Mouse (Mus musculus): ENCODE measurements around the gene Tex29. TPM values are rescaled to one million over a fixed set of nuclear protein-coding genes. Genes with fewer than 3 reads are reported as not detected.

Gene Tex29
- polyA plus RNA-seq, 1 experiment from 2014 or later, result 0.57 TPM

DNA sequence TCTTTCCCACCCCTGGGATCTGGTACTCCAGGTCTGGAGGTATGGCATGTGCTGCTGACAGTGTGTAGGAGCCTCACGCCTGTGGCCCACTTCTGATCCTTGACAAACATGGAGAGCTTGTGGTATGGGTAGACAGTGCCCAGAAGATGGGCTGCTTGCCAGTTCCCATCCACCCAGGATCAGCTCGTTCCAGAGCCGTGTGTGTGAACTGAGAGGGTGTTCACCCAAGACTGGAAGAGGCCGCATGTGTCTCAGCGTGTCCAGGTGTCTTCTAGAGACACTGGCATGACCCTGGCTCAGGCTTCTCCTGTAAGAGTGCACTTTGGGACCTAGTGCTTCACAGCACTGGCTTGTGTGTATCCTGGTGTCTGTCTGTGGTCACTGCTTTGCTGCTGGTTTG is 29.8 kb upstream of the Tex29 start:
- Histone ChIP-seq H3K27me3 (no peaks in the 10 kb centered on the region), H3K27ac (replicated peaks) (no peak overlapping the region), H3K4me3 (no peak overlapping the region), H3K4me1 (no peaks in the 10 kb centered on the region), H3K9me3 (no peaks in the 10 kb centered on the region), H3K36me3 (peaks cover 99% of the 10 kb centered on the region), H3K4me2 (replicated peaks) (no peak overlapping the region), H3K9ac (replicated peaks) (no peak overlapping the region)
- no peak for ATAC-seq (ENCODE audit: low FRiP score, low read depth)
- 87% methylated on average over 5 of the region's 5 CpGs for WGBS

GRCm38 (mm10) chr8:11813801-11814200 is 26.5 kb upstream of the Tex29 start:
- Histone ChIP-seq H3K9ac (replicated peaks) (no peak overlapping the region), H3K36me3 (peaks cover 99% of the 10 kb centered on the region), H3K27ac (replicated peaks) (no peak overlapping the region), H3K4me1 (no peaks in the 10 kb centered on the region), H3K9me3 (no peaks in the 10 kb centered on the region), H3K4me2 (replicated peaks) (no peak overlapping the region), H3K27me3 (no peaks in the 10 kb centered on the region), H3K4me3 (no peak overlapping the region)
- ATAC-seq (ENCODE audit: low FRiP score, low read depth), result no peak
- WGBS, result 92% methylated on average over 7 of the region's 7 CpGs

DNA sequence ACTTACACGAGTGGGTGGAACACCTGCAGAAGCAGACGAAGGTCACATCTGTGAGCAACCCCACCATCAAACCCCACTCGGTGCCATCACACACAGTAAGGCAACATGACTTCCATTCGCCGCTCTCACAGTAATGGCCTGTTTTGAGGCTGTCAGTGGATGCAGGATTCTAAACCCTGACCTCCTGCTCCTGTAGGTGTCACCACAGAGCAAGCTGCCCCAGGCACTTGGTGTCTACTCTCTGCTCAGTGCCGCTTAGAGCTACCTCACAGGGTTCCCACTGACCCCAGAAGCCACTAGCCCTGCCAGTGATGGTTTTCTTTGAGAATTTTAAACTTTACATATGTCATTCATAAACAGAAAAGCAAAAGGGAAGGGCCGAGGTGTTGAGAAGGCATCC is 25.1 kb upstream of the Tex29 start:
- Histone ChIP-seq H3K4me1 (no peaks in the 10 kb centered on the region), H3K9ac (replicated peaks) (no peak overlapping the region), H3K9me3 (no peaks in the 10 kb centered on the region), H3K4me2 (replicated peaks) (no peak overlapping the region), H3K4me3 (no peak overlapping the region), H3K27me3 (no peaks in the 10 kb centered on the region), H3K36me3 (peaks cover 99% of the 10 kb centered on the region), H3K27ac (replicated peaks) (no peak overlapping the region)
- WGBS, result 86% methylated on average over 7 of the region's 7 CpGs
- no peak for ATAC-seq (ENCODE audit: low FRiP score, low read depth)

DNA sequence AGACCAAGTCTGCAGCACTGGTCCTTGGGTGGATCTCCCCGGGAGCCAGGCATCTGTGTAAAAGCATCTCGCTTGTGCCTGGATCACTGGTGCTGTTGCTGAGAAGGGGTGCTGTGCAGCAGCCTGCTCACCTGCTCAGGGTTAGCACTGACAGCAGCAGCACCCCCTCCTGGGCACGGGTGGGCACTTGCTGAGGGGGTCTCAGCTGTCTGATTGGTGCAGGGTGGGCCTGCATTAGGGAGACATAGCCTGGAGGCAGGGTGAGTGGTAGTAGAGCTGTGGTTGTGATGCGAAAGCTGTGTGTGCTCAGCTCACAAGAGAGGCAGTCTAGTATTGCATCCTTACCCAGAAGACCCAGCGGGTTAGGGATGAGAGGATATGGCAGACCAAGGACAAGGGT is 20.1 kb upstream of the Tex29 start:
- H3K4me1 ChIP-seq, result no peaks in the 10 kb centered on the region
- no peak overlapping the region for H3K4me3 ChIP-seq
- WGBS, result 89% methylated on average over 5 of the region's 5 CpGs
- H3K36me3 ChIP-seq, result peaks cover 97% of the 10 kb centered on the region
- H3K9ac ChIP-seq (replicated peaks), result no peak overlapping the region
- no peaks in the 10 kb centered on the region for H3K9me3 ChIP-seq
- H3K27ac ChIP-seq (replicated peaks), result no peak overlapping the region
- no peaks in the 10 kb centered on the region for H3K27me3 ChIP-seq
- ATAC-seq (ENCODE audit: low FRiP score, low read depth), result no peak
- H3K4me2 ChIP-seq (replicated peaks), result no peak overlapping the region

DNA sequence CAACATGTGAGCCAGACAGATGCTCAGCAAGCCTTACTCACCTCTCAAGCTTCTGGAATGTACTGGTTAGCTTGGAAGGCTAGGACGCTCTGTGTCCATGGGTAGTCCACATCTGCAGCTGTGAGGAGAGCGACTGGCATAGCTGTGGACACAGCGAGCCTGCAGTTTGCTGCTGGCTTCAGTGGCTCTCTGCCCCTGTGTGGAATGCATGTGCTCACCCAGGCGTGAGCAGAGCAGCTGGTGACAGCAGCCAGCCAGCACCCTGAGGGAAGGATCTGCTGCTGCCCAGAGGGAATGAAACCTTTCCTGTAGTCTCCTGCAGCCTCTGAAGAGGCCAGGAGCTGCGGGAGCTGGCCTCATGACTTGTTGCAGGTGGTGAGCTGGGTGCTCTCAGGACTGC is 19.7 kb upstream of the Tex29 start:
- H3K36me3 ChIP-seq, result peaks cover 97% of the 10 kb centered on the region
- no peak overlapping the region for H3K4me3 ChIP-seq
- H3K4me2 ChIP-seq (replicated peaks), result no peak overlapping the region
- no peak overlapping the region for H3K27ac ChIP-seq (replicated peaks)
- H3K27me3 ChIP-seq, result no peaks in the 10 kb centered on the region
- WGBS, result 86% methylated on average over 5 of the region's 5 CpGs
- ATAC-seq (ENCODE audit: low FRiP score, low read depth), result no peak
- H3K9me3 ChIP-seq, result no peaks in the 10 kb centered on the region
- H3K4me1 ChIP-seq, result no peaks in the 10 kb centered on the region
- no peak overlapping the region for H3K9ac ChIP-seq (replicated peaks)

GRCm38 (mm10) chr8:11821451-11822206 is 18.6 kb upstream of the Tex29 start:
- Histone ChIP-seq H3K27ac (replicated peaks) (no peak overlapping the region), H3K36me3 (peaks cover 97% of the 10 kb centered on the region), H3K4me2 (replicated peaks) (no peak overlapping the region), H3K27me3 (no peaks in the 10 kb centered on the region), H3K9ac (replicated peaks) (no peak overlapping the region), H3K4me1 (no peaks in the 10 kb centered on the region), H3K9me3 (no peaks in the 10 kb centered on the region), H3K4me3 (no peak overlapping the region)
- 94% methylated on average over 14 of the region's 14 CpGs for WGBS
- no peak for ATAC-seq (ENCODE audit: low FRiP score, low read depth)

- ATAC-seq (ENCODE audit: low FRiP score, low read depth), result no peak
- peaks cover 94% of the 10 kb centered on the region for H3K36me3 ChIP-seq
- H3K27me3 ChIP-seq, result no peaks in the 10 kb centered on the region
- WGBS, result 85% methylated on average over 9 of the region's 9 CpGs
- H3K9me3 ChIP-seq, result no peaks in the 10 kb centered on the region
- H3K4me3 ChIP-seq, result no peak overlapping the region
- no peak overlapping the region for H3K27ac ChIP-seq (replicated peaks)
- H3K9ac ChIP-seq (replicated peaks), result no peak overlapping the region
- H3K4me2 ChIP-seq (replicated peaks), result no peak overlapping the region
- H3K4me1 ChIP-seq, result no peaks in the 10 kb centered on the region
Measured at GRCm38 (mm10) chr8:11822550-11823060, 17.7 kb upstream of the Tex29 start.

DNA sequence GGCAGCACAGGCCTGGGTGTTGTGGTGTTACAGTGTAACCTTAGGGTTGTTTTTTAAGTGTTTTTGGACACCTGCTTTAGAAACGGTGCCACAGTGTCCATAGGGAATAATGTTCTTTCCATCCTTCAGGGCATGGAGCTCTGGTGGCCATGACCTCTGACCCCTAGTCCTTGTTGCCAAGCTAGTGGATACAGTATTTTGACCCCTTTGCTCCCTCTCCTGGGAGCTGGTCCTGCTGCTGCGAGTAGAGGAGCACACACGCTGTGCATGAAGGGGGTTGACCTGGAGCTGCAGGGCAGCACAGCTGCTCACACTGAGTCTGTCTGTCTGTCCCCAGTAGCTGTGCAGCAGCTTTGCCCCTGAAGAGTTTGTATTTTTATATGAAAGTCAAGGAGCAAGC is 14.5 kb upstream of the Tex29 start:
- H3K9ac ChIP-seq (replicated peaks), result no peak overlapping the region
- no peaks in the 10 kb centered on the region for H3K27me3 ChIP-seq
- no peaks in the 10 kb centered on the region for H3K9me3 ChIP-seq
- H3K36me3 ChIP-seq, result peaks cover 69% of the 10 kb centered on the region
- WGBS, result 63% methylated on average over 3 of the region's 3 CpGs
- H3K4me3 ChIP-seq, result no peak overlapping the region
- no peak overlapping the region for H3K4me2 ChIP-seq (replicated peaks)
- H3K27ac ChIP-seq (replicated peaks), result no peak overlapping the region
- ATAC-seq (ENCODE audit: low FRiP score, low read depth), result no peak
- peaks cover 16% of the 10 kb centered on the region for H3K4me1 ChIP-seq

GRCm38 (mm10) chr8:11827312-11827711 is 13.0 kb upstream of the Tex29 start:
- WGBS, result 92% methylated on average over 3 of the region's 3 CpGs
- Histone ChIP-seq H3K4me3 (no peak overlapping the region), H3K4me1 (peaks cover 16% of the 10 kb centered on the region), H3K27me3 (no peaks in the 10 kb centered on the region), H3K36me3 (peaks cover 63% of the 10 kb centered on the region), H3K9ac (replicated peaks) (no peak overlapping the region), H3K27ac (replicated peaks) (no peak overlapping the region), H3K4me2 (replicated peaks) (no peak overlapping the region), H3K9me3 (no peaks in the 10 kb centered on the region)
- no peak for ATAC-seq (ENCODE audit: low FRiP score, low read depth)

- Histone ChIP-seq H3K36me3 (peaks cover 63% of the 10 kb centered on the region), H3K4me1 (peaks cover 16% of the 10 kb centered on the region), H3K4me3 (no peak overlapping the region), H3K9ac (replicated peaks) (no peak overlapping the region), H3K4me2 (replicated peaks) (no peak overlapping the region), H3K27me3 (no peaks in the 10 kb centered on the region), H3K9me3 (no peaks in the 10 kb centered on the region), H3K27ac (replicated peaks) (peak overlapping the region; percentile 35)
- peak; percentile 65 for ATAC-seq (ENCODE audit: low FRiP score, low read depth)
- 62% methylated on average over 16 of the region's 16 CpGs for WGBS
Measured at GRCm38 (mm10) chr8:11830214-11831046, 9.8 kb upstream of the Tex29 start.

DNA sequence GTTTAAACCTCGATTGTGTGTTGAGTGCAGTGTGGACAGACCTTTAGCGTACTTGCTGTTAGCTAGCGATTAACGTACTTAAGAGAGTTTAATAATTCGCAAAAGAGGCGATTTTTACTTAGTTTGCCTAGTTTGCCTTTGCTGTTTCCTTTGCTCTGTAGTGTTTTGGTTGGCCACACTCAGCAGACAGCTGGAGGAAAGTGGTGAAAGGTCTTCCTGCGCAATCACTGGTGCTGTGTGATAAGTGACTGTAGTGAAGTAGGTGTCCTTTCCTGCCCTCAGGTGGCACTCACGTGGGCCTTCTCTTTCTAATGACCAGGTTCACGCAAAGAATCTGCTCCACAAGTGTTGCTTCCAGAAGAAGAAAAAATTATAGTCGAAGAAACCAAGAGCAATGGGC is 9.1 kb upstream of the Tex29 start:
- Histone ChIP-seq H3K27me3 (no peaks in the 10 kb centered on the region), H3K4me2 (replicated peaks) (no peak overlapping the region), H3K9me3 (no peaks in the 10 kb centered on the region), H3K27ac (replicated peaks) (no peak overlapping the region), H3K4me3 (no peak overlapping the region), H3K9ac (replicated peaks) (no peak overlapping the region), H3K36me3 (peaks cover 60% of the 10 kb centered on the region), H3K4me1 (peaks cover 16% of the 10 kb centered on the region)
- no peak for ATAC-seq (ENCODE audit: low FRiP score, low read depth)
- WGBS, result 96% methylated on average over 10 of the region's 10 CpGs

- Histone ChIP-seq H3K9ac (replicated peaks) (no peak overlapping the region), H3K27me3 (no peaks in the 10 kb centered on the region), H3K4me2 (replicated peaks) (no peak overlapping the region), H3K4me3 (no peak overlapping the region), H3K4me1 (peaks cover 16% of the 10 kb centered on the region), H3K9me3 (no peaks in the 10 kb centered on the region), H3K36me3 (peaks cover 59% of the 10 kb centered on the region), H3K27ac (replicated peaks) (no peak overlapping the region)
- ATAC-seq (ENCODE audit: low FRiP score, low read depth), result no peak
- WGBS, result 90% methylated on average over 5 of the region's 5 CpGs
Measured at GRCm38 (mm10) chr8:11831939-11832338, 8.3 kb upstream of the Tex29 start.

All from midbrain, embryonic 12.5 days (tissue).